Mouse (Mus musculus) limb, embryonic 15.5 days (tissue): ENCODE data around the gene Rnh1. TPM values are rescaled to one million over a fixed set of nuclear protein-coding genes. Genes with fewer than 3 reads are reported as not detected.

Experiments
- ATAC-seq: fragments of 200-750 bp; cut with Nextera tagmentation; 2 replicates; pipeline ENCODE4 v1.8.0; 2017; ENCODE audit warnings: low read depth, moderate TSS enrichment; ENCODE audit not compliant: insufficient number of reproducible peaks, low FRiP score, low TSS enrichment
- H3K27ac ChIP-seq: fragments of 300-500 bp; sonication (generic); 2 replicates; pipeline ENCODE4 v1.5.1; 2015; ENCODE audit warnings: moderate library complexity, mild to moderate bottlenecking, inconsistent platforms
- H3K27me3 ChIP-seq: fragments of 300-500 bp; sonication (generic); 2 replicates; pipeline ENCODE4 v1.6.1; 2015; ENCODE audit warnings: inconsistent platforms
- H3K36me3 ChIP-seq: fragments of 300-500 bp; sonication (generic); 2 replicates; pipeline ENCODE4 v1.6.1; 2015; ENCODE audit warnings: inconsistent platforms
- H3K4me1 ChIP-seq: fragments of 300-500 bp; sonication (generic); 2 replicates; pipeline ENCODE4 v1.6.1; 2015; ENCODE audit warnings: inconsistent platforms
- H3K4me2 ChIP-seq: fragments of 300-500 bp; sonication (generic); 2 replicates; pipeline ENCODE4 v1.6.1; 2015; ENCODE audit warnings: mild to moderate bottlenecking, inconsistent platforms
- H3K4me3 ChIP-seq: fragments of 300-500 bp; sonication (generic); 2 replicates; pipeline ENCODE4 v1.5.1; 2015; ENCODE audit warnings: mild to moderate bottlenecking, inconsistent platforms
- H3K9ac ChIP-seq: fragments of 300-500 bp; sonication (generic); 2 replicates; pipeline ENCODE4 v1.6.1; 2015; ENCODE audit warnings: inconsistent platforms
- H3K9me3 ChIP-seq: fragments of 300-500 bp; sonication (generic); 2 replicates; pipeline ENCODE4 v1.6.1; 2016; ENCODE audit warnings: inconsistent platforms
- WGBS: fragments of 180-500 bp; shearing (Covaris S2); methylation state at CpG from one replicate; pipeline ENCODE4 v1.1.7; 2015; 5-methylcytosine and 5-hydroxymethylcytosine counted together
- polyA plus RNA-seq: library from polyadenylated mRNA; unstranded; fragments of >200 nt; fragmentation: Nextera tagmentation; extraction: Ambion mirVana; gene quantifications from 2 replicates; pipeline ENCODE4 v1.2.1, GENCODE M21; 2015

Rnh1 gene
- polyA plus RNA-seq, 1 experiment from 2014 or later = 279 TPM

DNA sequence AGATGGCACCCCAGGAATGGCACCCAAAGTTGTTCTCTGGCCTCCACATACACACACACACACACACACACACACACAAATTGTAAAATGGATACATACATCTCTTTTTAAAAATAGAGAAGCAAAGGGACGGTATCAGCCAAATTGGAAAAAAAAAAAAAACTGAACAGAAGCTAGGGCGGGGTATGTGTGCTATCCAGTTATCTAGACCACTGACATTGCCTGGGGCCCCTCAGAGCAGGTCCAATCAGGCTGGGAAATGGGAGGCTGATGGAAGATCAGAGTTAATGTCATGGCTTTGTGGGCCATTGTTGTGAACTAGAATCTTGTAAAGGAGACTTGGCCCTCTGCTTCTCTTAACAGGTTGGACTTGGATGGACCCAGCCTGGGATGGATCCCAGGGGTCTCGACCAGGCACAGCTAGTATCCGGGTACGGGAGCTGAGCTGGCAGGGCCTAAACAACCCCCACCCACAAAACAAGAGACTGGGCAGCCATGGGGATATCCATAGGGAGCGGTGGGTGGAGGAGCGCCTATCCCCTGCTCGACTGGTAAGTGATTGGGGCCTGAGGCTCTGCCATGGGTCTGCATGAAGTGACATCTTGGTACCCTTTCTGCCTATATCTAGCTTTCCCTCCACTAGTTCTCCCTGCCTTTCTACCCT lies 24.1 kb upstream of the Rnh1 start:
- Histone ChIP-seq H3K27ac (no peak overlapping the region), H3K4me1 (peaks cover 25% of the 10 kb centered on the region), H3K36me3 (peaks cover 14% of the 10 kb centered on the region), H3K4me3 (no peak overlapping the region), H3K9ac (no peak overlapping the region), H3K4me2 (no peak overlapping the region), H3K9me3 (no peaks in the 10 kb centered on the region), H3K27me3 (no peaks in the 10 kb centered on the region)
- 88% methylated on average over 8 of the region's 8 CpGs for WGBS
- no peak for ATAC-seq

DNA sequence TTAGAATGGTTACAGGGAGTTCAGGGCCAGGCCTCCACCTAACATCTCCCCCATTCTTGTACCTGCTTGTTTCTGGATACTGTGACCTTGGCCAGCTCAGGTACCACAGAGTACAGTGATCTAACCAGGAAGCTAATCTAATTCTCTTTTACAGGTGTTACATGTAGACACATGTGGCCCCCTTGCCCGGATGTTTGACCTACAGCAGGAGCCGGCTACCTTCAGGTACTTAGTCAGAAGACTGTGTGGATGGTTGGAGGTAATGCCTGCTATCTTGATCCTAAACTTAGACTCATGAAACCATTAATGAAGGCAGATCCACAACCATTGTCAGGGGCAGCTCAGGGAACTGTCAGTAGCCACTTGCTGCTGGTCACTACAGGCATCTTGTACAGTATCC lies 23.1 kb upstream of the Rnh1 start:
- no peak for ATAC-seq
- Histone ChIP-seq H3K4me3 (no peak overlapping the region), H3K9me3 (no peaks in the 10 kb centered on the region), H3K27me3 (no peaks in the 10 kb centered on the region), H3K4me2 (no peak overlapping the region), H3K36me3 (peaks cover 24% of the 10 kb centered on the region), H3K27ac (no peak overlapping the region), H3K9ac (no peak overlapping the region), H3K4me1 (peaks cover 28% of the 10 kb centered on the region)
- 91% methylated on average over 2 of the region's 2 CpGs for WGBS

DNA sequence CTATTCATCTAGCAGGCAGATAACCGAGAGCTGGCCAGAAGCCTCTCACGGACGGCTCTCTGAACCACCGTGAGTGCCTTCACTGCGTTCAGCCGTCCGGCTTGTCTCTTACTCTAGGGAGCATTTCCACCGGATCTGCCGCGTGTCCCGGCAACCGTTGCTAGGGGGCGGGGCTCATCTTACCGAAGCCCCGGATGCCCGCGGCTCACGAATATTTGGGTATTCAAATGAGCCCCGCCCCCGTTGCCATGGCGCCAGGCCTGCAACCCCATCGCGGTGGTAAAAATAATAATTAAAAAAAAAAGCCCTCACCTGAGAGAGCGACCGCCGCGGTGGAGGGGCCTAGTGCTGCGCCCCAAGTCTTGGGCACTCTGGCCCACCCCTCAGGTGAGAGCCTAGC lies 22.2 kb upstream of the Rnh1 start:
- no peaks in the 10 kb centered on the region for H3K9me3 ChIP-seq
- peaks cover 28% of the 10 kb centered on the region for H3K4me1 ChIP-seq
- peak overlapping the region; percentile 88 for H3K27ac ChIP-seq
- peak overlapping the region; percentile 93 for H3K4me2 ChIP-seq
- no peaks in the 10 kb centered on the region for H3K27me3 ChIP-seq
- no peak for ATAC-seq
- H3K4me3 ChIP-seq = peak overlapping the region; percentile 78
- under 1% methylated on average over 28 of the region's 28 CpGs for WGBS
- H3K36me3 ChIP-seq = peaks cover 33% of the 10 kb centered on the region
- peak overlapping the region; percentile 51; the same call in 1 of the 2 replicates for H3K9ac ChIP-seq

DNA sequence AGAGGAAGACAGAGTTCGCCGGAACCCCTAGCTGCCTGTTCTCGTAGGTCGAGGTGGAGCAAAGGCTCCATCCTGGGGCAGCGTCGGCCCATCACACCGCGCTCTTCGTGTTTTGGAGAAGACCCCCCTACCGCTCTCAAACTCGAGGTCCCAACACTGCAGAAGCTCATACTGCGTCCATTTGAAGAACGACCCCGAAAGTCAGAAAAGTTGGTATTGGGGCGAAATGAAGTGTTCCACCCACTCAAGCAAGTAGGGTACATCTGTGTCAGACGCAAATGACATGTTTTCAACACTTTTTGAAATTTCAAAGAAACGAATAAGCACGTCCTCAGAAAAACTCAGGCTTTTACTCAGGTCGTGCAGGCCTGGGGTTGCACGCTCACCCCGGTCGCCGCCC lies 21.8 kb upstream of the Rnh1 start:
- peak overlapping the region; percentile 88 for H3K27ac ChIP-seq
- H3K4me3 ChIP-seq = peak overlapping the region; percentile 78
- H3K27me3 ChIP-seq = no peaks in the 10 kb centered on the region
- peaks cover 28% of the 10 kb centered on the region for H3K4me1 ChIP-seq
- H3K9me3 ChIP-seq = no peaks in the 10 kb centered on the region
- peak overlapping the region; percentile 51 for H3K9ac ChIP-seq
- ATAC-seq = no peak
- under 1% methylated on average over 23 of the region's 23 CpGs for WGBS
- H3K4me2 ChIP-seq = peak overlapping the region; percentile 93
- peaks cover 34% of the 10 kb centered on the region for H3K36me3 ChIP-seq

DNA sequence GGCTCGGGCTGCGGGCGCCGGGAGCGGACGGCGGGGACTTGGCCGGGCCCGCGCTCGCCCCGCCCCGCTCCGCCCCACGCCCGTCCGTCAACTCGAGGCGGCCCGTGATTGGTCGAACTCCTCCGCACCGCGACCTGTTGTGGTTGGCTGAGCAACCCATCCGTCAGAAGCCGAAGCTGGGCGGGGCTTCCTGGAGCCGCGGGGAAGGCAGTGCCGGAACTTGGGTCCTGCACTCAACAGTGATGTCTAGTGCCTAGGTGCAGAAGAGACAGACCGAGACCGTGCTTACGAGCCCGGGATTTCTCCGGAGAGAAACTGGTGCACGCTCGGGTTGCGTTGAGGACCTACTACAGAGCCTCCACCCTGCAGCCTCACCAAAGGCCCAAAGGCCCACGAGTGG lies 21.3 kb upstream of the Rnh1 start, which contains the start of the genes Hras and Lrrc56:
Gene Hras, minus strand, starts transcription at position 58 of the 400 bp plus-strand sequence.
Gene Lrrc56, plus strand, starts transcription at position 210 of the 400 bp plus-strand sequence.
- under 1% methylated on average over 38 of the region's 39 CpGs for WGBS
- peak; percentile 94 for ATAC-seq

DNA sequence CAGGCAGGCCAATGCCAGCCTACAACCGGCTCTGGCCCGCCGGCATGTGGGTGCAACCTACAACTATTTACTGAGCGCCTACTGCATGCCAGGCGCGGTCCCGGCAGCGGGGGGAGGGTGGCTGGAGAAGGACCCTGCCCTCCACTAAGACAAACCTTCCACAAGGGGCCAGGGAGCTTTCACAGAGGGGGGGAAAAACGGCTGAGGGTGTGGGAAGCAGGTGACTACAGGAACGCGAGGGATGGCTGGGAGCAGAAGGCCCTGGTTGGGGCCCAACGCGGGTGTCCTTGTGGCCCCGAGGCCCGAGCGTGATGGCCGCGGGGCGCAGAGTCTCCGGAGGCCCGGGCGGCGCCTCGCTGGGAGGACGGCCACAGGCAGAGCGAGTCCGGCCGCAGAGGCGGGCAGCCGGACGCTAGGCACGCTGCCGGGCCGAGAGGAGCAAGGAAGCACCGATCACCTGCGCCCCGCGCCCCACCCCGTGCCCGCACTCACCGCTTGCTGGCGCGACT lies 20.7 kb upstream of the Rnh1 start:
- H3K4me3 ChIP-seq = peak overlapping the region; percentile 78
- WGBS = under 1% methylated on average over 43 of the region's 43 CpGs
- peak overlapping the region; percentile 89 for H3K9ac ChIP-seq
- peaks cover 28% of the 10 kb centered on the region for H3K4me1 ChIP-seq
- peak overlapping the region; percentile 93 for H3K4me2 ChIP-seq
- peaks cover 39% of the 10 kb centered on the region for H3K36me3 ChIP-seq
- peak overlapping the region; percentile 91 for H3K27ac ChIP-seq
- no peaks in the 10 kb centered on the region for H3K9me3 ChIP-seq
- no peaks in the 10 kb centered on the region for H3K27me3 ChIP-seq
- no peak; the same call in 1 of the 2 replicates for ATAC-seq

More for the DNA sequence above, 21.3 kb upstream of the Rnh1 start, which contains the start of the genes Hras and Lrrc56:
- Histone ChIP-seq H3K36me3 (peaks cover 38% of the 10 kb centered on the region), H3K4me1 (peaks cover 28% of the 10 kb centered on the region), H3K4me3 (peak within 1 kb of the TSS; percentile 78), H3K4me2 (peak within 1 kb of the TSS; percentile 93), H3K9me3 (no peaks in the 10 kb centered on the region), H3K9ac (peak within 1 kb of the TSS; percentile 89), H3K27me3 (no peaks in the 10 kb centered on the region), H3K27ac (peak within 1 kb of the TSS; percentile 91)

DNA sequence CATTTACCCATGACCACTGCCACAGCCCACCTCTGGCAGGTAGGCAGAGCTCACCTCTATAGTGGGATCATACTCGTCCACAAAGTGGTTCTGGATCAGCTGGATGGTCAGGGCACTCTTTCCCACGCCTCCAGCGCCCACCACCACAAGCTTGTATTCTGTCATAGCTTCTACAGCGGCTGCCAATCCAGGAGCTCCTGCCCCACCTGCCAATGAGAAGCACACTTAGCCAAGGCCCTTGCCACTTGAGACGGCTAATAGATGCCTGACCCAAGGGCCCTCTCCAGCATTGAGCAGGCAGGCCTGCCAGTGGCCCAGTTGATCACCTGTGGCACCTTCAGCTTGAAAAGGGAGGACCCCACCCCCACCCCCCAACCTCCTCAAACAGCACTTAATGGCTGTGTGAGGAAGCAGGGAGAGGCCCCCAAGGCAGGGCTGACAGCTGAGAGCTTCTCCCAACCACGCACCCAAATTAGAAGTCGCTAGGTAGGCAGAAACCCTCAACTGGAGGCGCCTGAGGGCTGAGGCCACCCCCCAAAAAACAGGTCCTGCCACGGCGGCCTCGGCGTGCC lies 20.2 kb upstream of the Rnh1 start:
- no peaks in the 10 kb centered on the region for H3K27me3 ChIP-seq
- 25% methylated on average over 12 of the region's 12 CpGs for WGBS
- H3K36me3 ChIP-seq = peaks cover 39% of the 10 kb centered on the region
- peak overlapping the region; percentile 91 for H3K27ac ChIP-seq
- H3K9me3 ChIP-seq = no peaks in the 10 kb centered on the region
- H3K4me3 ChIP-seq = peak overlapping the region; percentile 78
- H3K4me1 ChIP-seq = peaks cover 28% of the 10 kb centered on the region
- H3K9ac ChIP-seq = peak overlapping the region; percentile 89
- H3K4me2 ChIP-seq = peak overlapping the region; percentile 93
- ATAC-seq = no peak

DNA sequence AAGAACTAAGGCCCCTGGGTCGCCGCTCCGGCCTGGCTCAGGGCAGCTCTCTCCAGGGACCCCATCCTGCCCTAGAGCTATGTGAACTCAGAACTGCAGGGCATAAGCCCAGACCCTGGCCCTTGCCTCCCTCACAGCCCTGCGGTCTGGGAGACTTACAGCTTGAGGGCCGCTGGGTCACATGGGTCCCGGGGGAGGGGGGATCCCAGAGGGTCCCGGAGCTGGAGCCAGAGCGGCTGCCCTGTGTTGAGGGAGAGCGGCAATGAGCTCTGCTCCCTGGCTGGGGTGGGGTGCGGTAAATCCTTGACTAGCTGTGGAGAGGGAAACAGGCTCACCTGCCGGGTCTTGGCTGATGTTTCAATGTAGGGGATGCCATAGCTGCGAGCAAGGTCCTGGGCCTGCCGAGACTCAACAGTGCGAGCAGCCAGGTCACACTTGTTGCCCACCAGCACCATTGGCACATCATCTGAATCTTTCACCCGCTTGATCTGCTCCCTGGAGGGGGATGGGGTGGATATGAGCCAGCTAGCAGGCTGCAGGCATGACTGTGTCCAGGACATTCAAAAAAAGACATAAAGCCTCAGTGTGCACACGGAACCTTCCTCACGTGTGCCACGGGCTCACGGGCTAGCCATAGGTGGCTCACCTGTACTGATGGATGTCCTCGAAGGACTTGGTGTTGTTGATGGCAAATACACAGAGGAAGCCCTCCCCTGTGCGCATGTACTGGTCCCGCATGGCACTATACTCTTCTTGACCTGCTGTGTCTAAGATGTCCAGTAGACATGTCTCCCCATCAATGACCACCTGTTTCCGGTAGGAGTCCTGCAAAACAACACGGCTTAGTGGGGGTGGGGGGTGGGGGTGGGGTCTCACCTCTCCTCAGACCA lies 19.4 kb upstream of the Rnh1 start:
- no peak overlapping the region for H3K27ac ChIP-seq
- WGBS = 87% methylated on average over 24 of the region's 24 CpGs
- no peak overlapping the region; the same call in 1 of the 2 replicates for H3K9ac ChIP-seq
- H3K27me3 ChIP-seq = no peaks in the 10 kb centered on the region
- H3K9me3 ChIP-seq = no peaks in the 10 kb centered on the region
- peak overlapping the region; percentile 78 for H3K4me3 ChIP-seq
- peak overlapping the region; percentile 93 for H3K4me2 ChIP-seq
- H3K36me3 ChIP-seq = peaks cover 36% of the 10 kb centered on the region
- H3K4me1 ChIP-seq = peaks cover 28% of the 10 kb centered on the region
- no peak for ATAC-seq

DNA sequence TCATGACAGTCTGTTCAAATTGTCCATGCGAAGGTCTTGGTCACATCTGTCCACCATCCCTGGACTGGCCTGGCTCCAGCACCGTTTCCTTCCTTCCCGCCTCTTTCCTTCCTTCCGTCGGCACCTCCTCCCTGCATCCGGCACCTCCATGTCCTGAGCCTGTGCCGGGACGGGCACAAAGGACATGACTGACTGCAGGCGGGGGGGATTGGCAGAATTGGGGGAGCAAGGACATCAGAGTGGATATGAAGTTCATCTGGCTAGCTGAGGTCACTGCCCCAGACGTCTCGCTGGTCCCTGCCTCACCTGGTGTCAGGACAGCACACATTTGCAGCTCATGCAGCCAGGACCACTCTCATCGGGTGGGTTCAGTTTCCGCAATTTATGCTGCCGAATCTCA lies 18.4 kb upstream of the Rnh1 start:
- H3K27me3 ChIP-seq = no peaks in the 10 kb centered on the region
- no peak overlapping the region for H3K9ac ChIP-seq
- no peaks in the 10 kb centered on the region for H3K9me3 ChIP-seq
- H3K27ac ChIP-seq = no peak overlapping the region
- H3K4me2 ChIP-seq = peak overlapping the region; percentile 0; the same call in 1 of the 2 replicates
- H3K36me3 ChIP-seq = peaks cover 36% of the 10 kb centered on the region
- H3K4me1 ChIP-seq = peaks cover 28% of the 10 kb centered on the region
- WGBS = 86% methylated on average over 14 of the region's 14 CpGs
- no peak overlapping the region for H3K4me3 ChIP-seq
- ATAC-seq = no peak

DNA sequence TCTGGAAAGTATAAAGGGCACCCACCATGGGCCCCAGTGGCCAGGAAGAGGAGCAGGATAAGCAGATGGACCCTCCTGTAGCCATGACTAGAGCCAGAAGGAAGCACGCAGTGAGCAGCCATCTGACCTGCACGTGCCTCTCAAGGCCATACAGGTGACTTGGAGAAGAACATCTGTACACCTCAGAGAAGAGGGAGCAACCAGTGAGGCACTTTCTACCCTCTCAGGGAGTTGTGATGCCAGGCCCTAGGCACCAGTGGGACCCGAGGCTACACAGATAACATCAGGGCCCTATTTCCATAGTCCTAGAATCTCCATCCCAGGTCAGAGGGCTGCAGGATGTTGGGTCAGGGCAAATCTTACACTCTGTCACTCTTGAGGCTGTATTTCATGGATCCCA lies 17.6 kb upstream of the Rnh1 start:
- no peaks in the 10 kb centered on the region for H3K9me3 ChIP-seq
- peaks cover 24% of the 10 kb centered on the region for H3K4me1 ChIP-seq
- peaks cover 36% of the 10 kb centered on the region for H3K36me3 ChIP-seq
- H3K27me3 ChIP-seq = no peaks in the 10 kb centered on the region
- no peak overlapping the region for H3K27ac ChIP-seq
- no peak overlapping the region for H3K9ac ChIP-seq
- no peak for ATAC-seq
- WGBS = 91% methylated on average over 3 of the region's 3 CpGs
- H3K4me3 ChIP-seq = no peak overlapping the region
- no peak overlapping the region for H3K4me2 ChIP-seq

DNA sequence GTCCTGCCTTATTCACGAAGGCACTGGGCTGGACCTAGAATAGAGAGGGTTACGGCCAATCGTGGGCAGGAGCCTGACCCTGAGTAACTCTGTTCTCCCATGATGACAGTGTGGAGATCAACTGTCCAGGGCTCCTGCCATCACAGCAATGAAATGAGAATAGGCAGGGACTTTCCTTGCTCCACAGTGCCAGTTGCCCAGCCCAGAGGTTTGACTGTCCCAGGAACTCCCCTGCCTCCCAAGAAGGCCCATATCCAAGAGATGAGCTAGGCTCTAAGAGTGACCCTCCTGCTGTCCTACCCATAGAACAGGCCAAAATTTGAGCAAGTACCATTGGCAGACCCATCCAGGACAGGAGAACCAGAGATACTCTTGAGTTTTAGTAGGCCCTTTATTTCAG lies 16.1 kb upstream of the Rnh1 start:
- no peak for ATAC-seq
- Histone ChIP-seq H3K4me2 (no peak overlapping the region), H3K9ac (no peak overlapping the region), H3K4me3 (no peak overlapping the region), H3K9me3 (no peaks in the 10 kb centered on the region), H3K27ac (no peak overlapping the region), H3K4me1 (peaks cover 19% of the 10 kb centered on the region), H3K27me3 (no peaks in the 10 kb centered on the region), H3K36me3 (peaks cover 36% of the 10 kb centered on the region)
- WGBS = 87% methylated on average over 3 of the region's 3 CpGs
